Mouse (Mus musculus) urinary bladder, adult 18-20 months (tissue): ENCODE results near the gene Nup210l.
"Not testable (repeated sequence)": the region's sequence is repeated elsewhere in the genome, so short reads cannot be mapped to it uniquely, and the experiment has no call there.

Source experiments
- DNase-seq, 2 experiments: peaks; one replicate each; pipeline ENCODE4 v3.0.0; 2022; ENCODE audit warnings: low spot score in 2 of 2, mixed read lengths in 2 of 2

Gene Nup210l

GRCm38 (mm10) chr3:90221123-90221522 lies 117.2 kb downstream of the Nup210l start:
- no peak for DNase-seq

GRCm38 (mm10) chr3:90222455-90222854 lies 118.5 kb downstream of the Nup210l start:
- DNase-seq = no peak

GRCm38 (mm10) chr3:90222941-90223340 lies 119.0 kb downstream of the Nup210l start:
- no peak for DNase-seq

GRCm38 (mm10) chr3:90224331-90224730 lies 120.4 kb downstream of the Nup210l start:
- DNase-seq = no peak

GRCm38 (mm10) chr3:90231075-90231474 lies 127.1 kb downstream of the Nup210l start:
- no peak for DNase-seq

GRCm38 (mm10) chr3:90231507-90232333 lies 127.8 kb downstream of the Nup210l start, which contains the start of gene Jtb:
TSS of gene Jtb (plus strand) at chr3:90231597.
- DNase-seq = peak; percentile 77 to 93

- DNase-seq = no peak
Observed at GRCm38 (mm10) chr3:90241251-90241650, 137.3 kb downstream of the Nup210l start.

GRCm38 (mm10) chr3:90241669-90242358 lies 137.9 kb downstream of the Nup210l start:
- no peak for DNase-seq

- DNase-seq = no peak
Observed at GRCm38 (mm10) chr3:90242984-90243775, 139.2 kb downstream of the Nup210l start, which contains the start of gene Creb3l4. TSS of gene Creb3l4 (minus strand) at chr3:90243512.

- no peak for DNase-seq
Observed at GRCm38 (mm10) chr3:90245406-90245805, 141.5 kb downstream of the Nup210l start.

GRCm38 (mm10) chr3:90247630-90247959 lies 143.7 kb downstream of the Nup210l start:
- DNase-seq = peak in 1 of 2 experiments; percentile 79

GRCm38 (mm10) chr3:90247960-90248745 lies 144.2 kb downstream of the Nup210l start, which contains the start of gene Slc39a1:
TSS of gene Slc39a1 (plus strand) at chr3:90248172.
- DNase-seq = peak; percentile 73 to 90

- peak in 1 of 2 experiments; percentile 31 for DNase-seq
Observed at GRCm38 (mm10) chr3:90248746-90249100, 144.8 kb downstream of the Nup210l start.

- DNase-seq = no peak
Observed at GRCm38 (mm10) chr3:90250791-90251190, 146.9 kb downstream of the Nup210l start.

- DNase-seq = not testable (repeated sequence)
Observed at GRCm38 (mm10) chr3:90251731-90252226, 147.8 kb downstream of the Nup210l start.

- DNase-seq = not testable (repeated sequence)
Observed at GRCm38 (mm10) chr3:90252659-90253058, 148.7 kb downstream of the Nup210l start.

GRCm38 (mm10) chr3:90253174-90253573 lies 149.2 kb downstream of the Nup210l start:
- not testable (repeated sequence) for DNase-seq

GRCm38 (mm10) chr3:90253653-90254418 lies 149.9 kb downstream of the Nup210l start, which contains the start of gene Crtc2:
TSS of gene Crtc2 (plus strand) at chr3:90254163.
- peak; percentile 72 to 95 for DNase-seq

GRCm38 (mm10) chr3:90254419-90255193 lies 150.7 kb downstream of the Nup210l start:
- peak in 1 of 2 experiments; percentile 26 for DNase-seq
